8 mouse cellular contexts compared by ENCODE assay signal in the genomic region with DNA sequence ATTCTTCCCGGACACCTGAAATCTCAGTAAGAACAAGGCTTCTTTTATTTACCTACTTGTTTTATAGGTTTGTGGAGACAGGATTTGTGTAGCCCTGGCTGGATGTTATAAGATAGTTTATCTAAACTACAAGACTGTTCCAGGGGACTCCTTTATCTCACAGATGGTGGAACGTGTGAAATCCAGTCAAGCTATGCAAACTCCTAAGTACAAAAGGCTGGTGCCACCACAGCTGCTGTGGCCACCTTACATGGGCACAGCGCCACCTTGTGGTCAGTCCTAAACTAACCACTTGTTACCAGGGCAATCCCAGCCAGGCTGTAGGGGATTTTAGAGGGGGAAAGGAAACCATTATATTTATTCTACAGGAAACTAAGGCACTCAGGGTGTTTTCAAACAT. TPM values are rescaled to one million over a fixed set of nuclear protein-coding genes. Genes with fewer than 3 reads are reported as not detected.
DNase-seq lines count a peak whose midpoint lies in the region; ATAC-seq lines count a peak whose summit lies in the region.

No protein-coding gene starts in this region.

- peak; percentile 59 for ATAC-seq in CD4-positive, CD25-positive, alpha-beta regulatory T cell, adult 4 months

- DNase-seq in adrenal gland, adult 18-20 months (ENCODE audit: low spot score in 2 of 2) = peak; percentile 84 to 87
- peak; percentile 91 for DNase-seq in embryo, embryonic 11 days
- DNase-seq in heart, adult 8-10 months (ENCODE audit: low spot score) = peak; percentile 75
- DNase-seq in kidney, postnatal 36 days = peak; percentile 83 to 94
- DNase-seq in lung, postnatal 10 days = peak; percentile 88
- DNase-seq in retina, postnatal 1 day = peak; percentile 87
- DNase-seq in thymus, postnatal 25 days = peak; percentile 74

RNA-seq across cellular contexts. Expression of a gene that starts 5.1 kb away (rescaled TPM):
- 100 to 1,000 TPM; 288 to 332 TPM for polyA plus RNA-seq in CD4-positive, CD25-positive, alpha-beta regulatory T cell, adult 4 months (2017; shearing (Covaris generic))
- 100 to 1,000 TPM; 139 to 159 TPM for total RNA-seq in adrenal gland, adult 18-20 months (2021)
- total RNA-seq in heart, adult 8-10 months (2022) = 100 to 1,000 TPM; 163 to 218 (median 190) TPM

RNA-seq across cellular contexts. Expression of a gene that starts 5.2 kb away (rescaled TPM):
- polyA plus RNA-seq in CD4-positive, CD25-positive, alpha-beta regulatory T cell, adult 4 months (2017; shearing (Covaris generic)) = 10 to 100 TPM; 50.1 to 81.1 TPM
- 10 to 100 TPM in 1 of 2 experiments, 1 to 10 TPM in 1; 7.1 to 12.4 TPM for total RNA-seq in adrenal gland, adult 18-20 months (2021)
- total RNA-seq in heart, adult 8-10 months (2022) = 1 to 10 TPM; 3.5 to 5.3 (median 4.9) TPM

RNA-seq across cellular contexts. Expression of a gene that starts 16.0 kb away (rescaled TPM):
- polyA plus RNA-seq in CD4-positive, CD25-positive, alpha-beta regulatory T cell, adult 4 months (2017; shearing (Covaris generic)) = 1 to 10 TPM; 4.9 to 6.8 TPM
- total RNA-seq in adrenal gland, adult 18-20 months (2021) = 1,000 to 10,000 TPM in 1 of 2 experiments, 100 to 1,000 TPM in 1; 659 to 1,051 TPM
- total RNA-seq in heart, adult 8-10 months (2022) = 10 to 100 TPM; 19.6 to 26.2 (median 23.4) TPM

RNA-seq across cellular contexts. Expression of a gene that starts 41.8 kb away (rescaled TPM):
- under 1 TPM in 1 of 2 experiments, not detected in 1; 0.19 TPM for polyA plus RNA-seq in CD4-positive, CD25-positive, alpha-beta regulatory T cell, adult 4 months (2017; shearing (Covaris generic))
- total RNA-seq in adrenal gland, adult 18-20 months (2021) = 1 to 10 TPM; 2.1 to 2.8 TPM
- 1 to 10 TPM; 4.1 to 8.0 (median 7.2) TPM for total RNA-seq in heart, adult 8-10 months (2022)

Comparison
In these comparisons a context has a peak if more than half of its experiments do, and no peak if none do; other contexts are left out.
1. Peak in every context shown above with its lines: DNase-seq and ATAC-seq.
2. RNA of a gene that starts 16.0 kb away (total RNA-seq): 659 to 1,051 TPM in adrenal gland, adult 18-20 months; 19.6 to 26.2 TPM in heart, adult 8-10 months; every median in the first group is over 10 times any median in the second.